Comparison of ENCODE assay signal across 13 mouse cellular contexts in the genomic region with DNA sequence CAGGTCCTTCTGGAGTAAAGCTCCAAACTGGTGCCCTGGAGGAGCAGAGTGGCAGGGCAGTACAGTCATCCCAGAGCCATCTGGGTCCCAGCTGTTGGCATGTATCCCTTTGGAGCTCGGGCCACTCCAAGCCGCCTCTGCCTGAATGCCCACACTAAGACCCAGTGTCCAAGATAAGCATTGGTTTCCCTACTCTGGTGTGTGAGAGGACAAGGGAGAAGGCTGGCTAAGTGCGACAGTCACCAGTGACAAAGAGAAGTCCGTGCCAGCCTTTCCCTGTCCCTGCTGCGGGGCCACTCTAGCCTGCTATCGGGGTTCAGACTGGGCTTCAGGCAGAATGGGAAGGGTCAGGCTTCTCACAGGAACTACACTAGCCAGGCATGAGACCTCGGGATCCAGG. TPM values are rescaled to one million over a fixed set of nuclear protein-coding genes. Genes with fewer than 3 reads are reported as not detected.
DNase-seq lines count a peak whose midpoint lies in the region; ATAC-seq and TF ChIP-seq lines count a peak whose summit lies in the region.
"Had no signal": no experiment of that assay in that cellular context is flagged by ENCODE, and none has a peak within 500 bp of the region (broad histone marks: within the 10 kb centered on the region; RNA-seq: fewer than 3 reads in every experiment).

No protein-coding gene starts in this region.

- H3K9ac ChIP-seq in lung, postnatal 0 days (replicated peaks; ENCODE audit: low read depth) = no peak overlapping the region
- no peak overlapping the region for H3K9ac ChIP-seq in hindbrain, postnatal 0 days (replicated peaks; ENCODE audit: low read length)
- no peak overlapping the region for H3K9ac ChIP-seq in neural tube, embryonic 13.5 days
- H3K9ac ChIP-seq: embryonic facial prominence, embryonic 13.5 days had no signal

- no peaks in the 10 kb centered on the region for H3K4me1 ChIP-seq in lung, postnatal 0 days (ENCODE audit: insufficient read depth, low read depth, low read length)
- no peaks in the 10 kb centered on the region for H3K4me1 ChIP-seq in hindbrain, postnatal 0 days (ENCODE audit: insufficient read depth, low read length)
- H3K4me1 ChIP-seq in neural tube, embryonic 13.5 days (replicated peaks) = no peaks in the 10 kb centered on the region; the same call in 1 of the 2 replicates
- H3K4me1 ChIP-seq in kidney, adult 2 months (ENCODE audit: control insufficient read depth, insufficient read depth, low read length) = no peaks in the 10 kb centered on the region

- peak; percentile 41; the same call in 1 of the 2 replicates for ATAC-seq in lung, postnatal 0 days
- ATAC-seq in hindbrain, postnatal 0 days = peak; percentile 63; the same call in 1 of the 2 replicates
- 0 out of 2 replicates have a peak, but pooled peaks have one; percentile 13 for ATAC-seq in neural tube, embryonic 13.5 days (ENCODE audit: low read depth)

- H3K27ac ChIP-seq in lung, postnatal 0 days (ENCODE audit: low read length) = no peak overlapping the region
- H3K27ac ChIP-seq in hindbrain, postnatal 0 days = peak overlapping the region; percentile 54; the same call in 1 of the 2 replicates
- peak overlapping the region; percentile 20 for H3K27ac ChIP-seq in neural tube, embryonic 13.5 days (replicated peaks)
- H3K27ac ChIP-seq in kidney, adult 2 months (ENCODE audit: insufficient read depth, low read depth, low read length) = no peak overlapping the region
- H3K27ac ChIP-seq: embryonic facial prominence, embryonic 13.5 days had no signal

- TF ChIP-seq EP300 in lung, postnatal 0 days (IDR thresholded peaks at IDR 0.05) = no peak

- H3K27me3 ChIP-seq in lung, postnatal 0 days (replicated peaks; ENCODE audit: insufficient read depth, low read length) = no peaks in the 10 kb centered on the region
- no peaks in the 10 kb centered on the region for H3K27me3 ChIP-seq in hindbrain, postnatal 0 days (ENCODE audit: insufficient read depth, low read length)
- no peaks in the 10 kb centered on the region for H3K27me3 ChIP-seq in neural tube, embryonic 13.5 days
- no peaks in the 10 kb centered on the region for H3K27me3 ChIP-seq in kidney, adult 2 months (replicated peaks; ENCODE audit: control insufficient read depth, insufficient read depth, low read length)
- H3K27me3 ChIP-seq: embryonic facial prominence, embryonic 13.5 days had no signal

- no peak for TF ChIP-seq POLR2A in kidney, adult 2 months (IDR thresholded peaks at IDR 0.05; ENCODE audit: low read depth, low read length)

- H3K4me3 ChIP-seq in lung, postnatal 0 days (ENCODE audit: low read depth, low read length) = no peak overlapping the region
- no peak overlapping the region for H3K4me3 ChIP-seq in hindbrain, postnatal 0 days (ENCODE audit: low read length)
- no peak overlapping the region for H3K4me3 ChIP-seq in neural tube, embryonic 13.5 days
- no peak overlapping the region for H3K4me3 ChIP-seq in kidney, adult 2 months (ENCODE audit: insufficient read depth, low read depth, low read length)
- H3K4me3 ChIP-seq: embryonic facial prominence, embryonic 13.5 days had no signal

- peaks cover 25% of the 10 kb centered on the region for H3K36me3 ChIP-seq in lung, postnatal 0 days (ENCODE audit: insufficient read depth, low read length)
- H3K36me3 ChIP-seq in hindbrain, postnatal 0 days (ENCODE audit: insufficient read depth, low read length) = peaks cover 29% of the 10 kb centered on the region
- peaks cover 45% of the 10 kb centered on the region for H3K36me3 ChIP-seq in neural tube, embryonic 13.5 days
- 0 out of 2 replicates have a peak, but pooled peaks cover 2% of the 10 kb centered on the region for H3K36me3 ChIP-seq in kidney, adult 2 months (ENCODE audit: control insufficient read depth, insufficient read depth, low read length)

- H3K9me3 ChIP-seq in lung, postnatal 0 days (ENCODE audit: low read length) = no peaks in the 10 kb centered on the region
- no peaks in the 10 kb centered on the region for H3K9me3 ChIP-seq in hindbrain, postnatal 0 days (ENCODE audit: low read length)
- H3K9me3 ChIP-seq in neural tube, embryonic 13.5 days = no peaks in the 10 kb centered on the region
- H3K9me3 ChIP-seq: embryonic facial prominence, embryonic 13.5 days; G1E had no signal

- no peak overlapping the region for H3K4me2 ChIP-seq in lung, postnatal 0 days (replicated peaks; ENCODE audit: low read depth, low read length)
- no peak overlapping the region for H3K4me2 ChIP-seq in hindbrain, postnatal 0 days (ENCODE audit: low read depth, low read length)
- no peak overlapping the region for H3K4me2 ChIP-seq in neural tube, embryonic 13.5 days
- H3K4me2 ChIP-seq: embryonic facial prominence, embryonic 13.5 days had no signal

- WGBS in lung, postnatal 0 days = 66% methylated on average over 7 of the region's 7 CpGs
- WGBS in hindbrain, postnatal 0 days = 54% methylated on average over 7 of the region's 7 CpGs
- WGBS in neural tube, embryonic 13.5 days = 82% methylated on average over 7 of the region's 7 CpGs
- WGBS in kidney, adult 2 months = 74% methylated on average over 7 of the region's 7 CpGs

- 0 out of 2 replicates have a peak, but pooled peaks have one; percentile 5 for TF ChIP-seq CTCF in lung, postnatal 0 days (IDR thresholded peaks at IDR 0.05)
- TF ChIP-seq CTCF in hindbrain, postnatal 0 days (IDR thresholded peaks at IDR 0.05; ENCODE audit: low read depth) = peak; percentile 22; the same call in 1 of the 2 replicates
- no peak for TF ChIP-seq CTCF in kidney, adult 2 months (conservative IDR thresholded peaks at IDR 0.05; ENCODE audit: insufficient read depth, insufficient read length, low read depth, low read length)

- peak; percentile 3 for DNase-seq in adrenal gland, postnatal 14 days
- no peak for DNase-seq in adrenal gland, postnatal 25 days
- DNase-seq in lung, postnatal 0 days (ENCODE audit: low spot score) = no peak
- no peak for DNase-seq in lung, postnatal 14 days
- peak; percentile 46 for DNase-seq in hindbrain, postnatal 0 days (ENCODE audit: low spot score)
- no peak for DNase-seq in thymus, postnatal 25 days
- DNase-seq in kidney, adult 2 months = no peak
- DNase-seq: gastrocnemius, postnatal 14 days; thymus, postnatal 14 days had no signal

RNA-seq across cellular contexts. Expression of a gene that starts 0.7 kb away (rescaled TPM):
- total RNA-seq in adrenal gland, postnatal 14 days (2021) = 0.26 TPM in 2 replicates
- 0.27 TPM in 1 of 2 replicates, not detected in the other for total RNA-seq in adrenal gland, postnatal 25 days (2021)
- 0.04 and 0.08 TPM in 2 replicates for polyA plus RNA-seq in lung, postnatal 0 days (2015; fragmentation: Nextera tagmentation; extraction: Ambion mirVana)
- 0.47 and 1.1 TPM in 2 replicates for total RNA-seq in hindbrain, postnatal 0 days (2014; rRNA removed)
- 0.10 TPM in 2 replicates for polyA plus RNA-seq in hindbrain, postnatal 0 days (2015; fragmentation: Nextera tagmentation; extraction: Ambion mirVana)
- polyA plus RNA-seq in neural tube, embryonic 13.5 days (2015; fragmentation: Nextera tagmentation; extraction: Ambion mirVana) = 0.46 and 0.70 TPM in 2 replicates
- 0.16 and 0.39 TPM in 2 replicates for polyA plus RNA-seq in kidney, adult 2 months (2012; rRNA removed)
- total RNA-seq: hematopoietic stem cell, adult 5-6 weeks had no signal
- polyA plus RNA-seq: G1E had no signal

RNA-seq across cellular contexts. Expression of a gene that starts 49.9 kb away (rescaled TPM):
- total RNA-seq in adrenal gland, postnatal 14 days (2021) = 32.2 and 39.1 TPM in 2 replicates
- total RNA-seq in adrenal gland, postnatal 25 days (2021) = 30.3 and 38.6 TPM in 2 replicates
- 21.6 and 23.8 TPM in 2 replicates for polyA plus RNA-seq in lung, postnatal 0 days (2015; fragmentation: Nextera tagmentation; extraction: Ambion mirVana)
- total RNA-seq in hindbrain, postnatal 0 days (2014; rRNA removed) = 25.6 and 35.7 TPM in 2 replicates
- polyA plus RNA-seq in hindbrain, postnatal 0 days (2015; fragmentation: Nextera tagmentation; extraction: Ambion mirVana) = 23.3 and 24.9 TPM in 2 replicates
- polyA plus RNA-seq in neural tube, embryonic 13.5 days (2015; fragmentation: Nextera tagmentation; extraction: Ambion mirVana) = 37.5 and 43.1 TPM in 2 replicates
- 29.5 and 29.7 TPM in 2 replicates for polyA plus RNA-seq in kidney, adult 2 months (2012; rRNA removed)

Comparison
In these comparisons a context has a peak if more than half of its experiments do, and no peak if none do; other contexts are left out.
1. DNase-seq: peak in adrenal gland, postnatal 14 days (single experiment) and hindbrain, postnatal 0 days (single experiment); none in adrenal gland, postnatal 25 days (single experiment), lung, postnatal 0 days (single experiment), lung, postnatal 14 days (single experiment), thymus, postnatal 25 days (single experiment) and kidney, adult 2 months (single experiment).
2. ATAC-seq: peak in every context shown above with its lines; median percentile 63 in hindbrain, postnatal 0 days; 41 in lung, postnatal 0 days; 13 in neural tube, embryonic 13.5 days.
3. H3K27ac ChIP-seq: peak in hindbrain, postnatal 0 days (single experiment) and neural tube, embryonic 13.5 days (single experiment); none in lung, postnatal 0 days (single experiment) and kidney, adult 2 months (single experiment).